In genomic region chr17:28714006-28714405, GRCm38 (mm10) we compare ENCODE assay signal across 24 mouse cellular contexts. TPM values are rescaled to one million over a fixed set of nuclear protein-coding genes. Genes with fewer than 3 reads are reported as not detected.
A peak's percentile ranks its signal among the peaks of the same experiment; 100 is the strongest.
DNase-seq lines count a peak whose midpoint lies in the region; ATAC-seq and TF ChIP-seq lines count a peak whose summit lies in the region.
"Had no signal": no experiment of that assay in that cellular context is flagged by ENCODE, and none has a peak within 500 bp of the region (broad histone marks: within the 10 kb centered on the region; RNA-seq: fewer than 3 reads in every experiment).

No protein-coding gene starts in this region.

- no peaks in the 10 kb centered on the region for H3K27me3 ChIP-seq in forebrain, embryonic 11.5 days (ENCODE audit: control insufficient read depth, insufficient read depth, low read length)
- H3K27me3 ChIP-seq: CH12.LX; heart, embryonic 13.5 days; liver, embryonic 13.5 days; midbrain, embryonic 13.5 days; neural tube, embryonic 15.5 days; stomach, embryonic 15.5 days had no signal

- no peak overlapping the region for H3K4me3 ChIP-seq in left cerebral cortex, adult 2 months
- no peak overlapping the region for H3K4me3 ChIP-seq in forebrain, embryonic 11.5 days (ENCODE audit: low read depth, low read length)
- H3K4me3 ChIP-seq: heart, embryonic 13.5 days; liver, embryonic 13.5 days; midbrain, embryonic 13.5 days; myocyte; neural tube, embryonic 15.5 days; stomach, embryonic 15.5 days had no signal

- H3K9me3 ChIP-seq in forebrain, embryonic 11.5 days (ENCODE audit: control insufficient read depth, low read length), result no peaks in the 10 kb centered on the region
- H3K9me3 ChIP-seq: heart, embryonic 13.5 days; liver, embryonic 13.5 days; midbrain, embryonic 13.5 days; neural tube, embryonic 15.5 days; stomach, embryonic 15.5 days had no signal

- no peak overlapping the region for H3K9ac ChIP-seq in forebrain, embryonic 11.5 days (ENCODE audit: low read length)
- H3K9ac ChIP-seq: forebrain, postnatal 0 days; heart, embryonic 13.5 days; hindbrain, embryonic 14.5 days; liver, embryonic 13.5 days; midbrain, embryonic 13.5 days; neural tube, embryonic 15.5 days; stomach, embryonic 15.5 days had no signal

- no peak for DNase-seq in left cerebral cortex, adult 2 months (ENCODE audit: extremely low spot score in 1 of 2, low spot score in 2 of 2)
- no peak for DNase-seq in left cerebral cortex, adult 8-10 months (ENCODE audit: low spot score in 2 of 2)
- DNase-seq in 416B (ENCODE audit: low read depth) (peak; percentile 32), ES-CJ7 (ENCODE audit: low read depth, low spot score) (peak; percentile 33)
- peak; percentile 34 for DNase-seq in induced T-regulatory cell, adult 2 months (ENCODE audit: low read depth)
- no peak for DNase-seq in kidney, postnatal 25 days
- no peak for DNase-seq in forebrain, embryonic 11.5 days (ENCODE audit: low spot score)
- DNase-seq: adrenal gland, postnatal 14 days; cerebellum, adult 11-12 months; cerebellum, postnatal 25 days; embryo, embryonic 11 days; forebrain, postnatal 0 days; kidney, adult 11 months; left cerebral cortex, postnatal 4 days; liver, embryonic 13.5 days; thymus, adult 2 months had no signal

- H3K27ac ChIP-seq in left cerebral cortex, adult 2 months, result no peak overlapping the region
- H3K27ac ChIP-seq in forebrain, embryonic 11.5 days (ENCODE audit: low read depth, low read length), result no peak overlapping the region
- H3K27ac ChIP-seq: heart, embryonic 13.5 days; hindbrain, embryonic 14.5 days; kidney, postnatal 0 days; liver, embryonic 13.5 days; midbrain, embryonic 13.5 days; neural tube, embryonic 15.5 days; stomach, embryonic 15.5 days had no signal

- no peak for ATAC-seq in forebrain, embryonic 11.5 days (replicated peaks; ENCODE audit: low FRiP score)
- ATAC-seq: forebrain, postnatal 0 days; midbrain, embryonic 13.5 days had no signal

- no peak overlapping the region for H3K4me2 ChIP-seq in forebrain, embryonic 11.5 days (ENCODE audit: low read depth, low read length, severe bottlenecking)
- H3K4me2 ChIP-seq: heart, embryonic 13.5 days; hindbrain, embryonic 14.5 days; liver, embryonic 13.5 days; midbrain, embryonic 13.5 days; neural tube, embryonic 15.5 days; stomach, embryonic 15.5 days had no signal

- intact Hi-C loops in left cerebral cortex, adult 2 months (cut with DNase I), result no loop called here

- no peaks in the 10 kb centered on the region for H3K4me1 ChIP-seq in forebrain, embryonic 11.5 days (replicated peaks; ENCODE audit: control insufficient read depth, insufficient read depth, low read length)

- H3K36me3 ChIP-seq in forebrain, embryonic 11.5 days (ENCODE audit: control insufficient read depth, insufficient read depth, low read length), result peaks cover 3% of the 10 kb centered on the region; the same call in 1 of the 2 replicates

- TF ChIP-seq CTCF in left cerebral cortex, adult 2 months (IDR thresholded peaks at IDR 0.05), result peak; percentile 37

- WGBS in forebrain, embryonic 11.5 days, result over 99% methylated on average over 3 of the region's 3 CpGs

RNA-seq across cellular contexts. Expression of gene AC170998.1, which starts 11.9 kb away (rescaled TPM):
- 1 to 10 TPM; 1.6 to 3.3 TPM for total RNA-seq in left cerebral cortex, adult 2 months (2021)
- 1 to 10 TPM; 1.3 to 4.8 (median 1.5) TPM for total RNA-seq in left cerebral cortex, adult 8-10 months (2022)
- 2.9 and 3.0 TPM in 2 replicates for polyA plus RNA-seq in forebrain, embryonic 11.5 days (2014; fragmentation: Nextera tagmentation; extraction: Ambion mirVana)
- polyA plus RNA-seq: myocyte had no signal

RNA-seq across cellular contexts. Expression of gene Mapk14, which starts 22.9 kb away (rescaled TPM):
- 10 to 100 TPM; 86.2 to 88.2 TPM for total RNA-seq in left cerebral cortex, adult 2 months (2021)
- total RNA-seq in left cerebral cortex, adult 8-10 months (2022), result 10 to 100 TPM; 70.2 to 84.1 (median 76.9) TPM
- 51.7 and 52.3 TPM in 2 replicates for polyA plus RNA-seq in forebrain, embryonic 11.5 days (2014; fragmentation: Nextera tagmentation; extraction: Ambion mirVana)

RNA-seq across cellular contexts. Expression of gene Slc26a8, which starts 24.0 kb away (rescaled TPM):
- total RNA-seq in left cerebral cortex, adult 2 months (2021), result 1 to 10 TPM; 7.4 to 7.7 TPM
- total RNA-seq in left cerebral cortex, adult 8-10 months (2022), result 1 to 10 TPM; 6.0 to 8.4 (median 6.9) TPM
- 0.49 and 1.0 TPM in 2 replicates for polyA plus RNA-seq in forebrain, embryonic 11.5 days (2014; fragmentation: Nextera tagmentation; extraction: Ambion mirVana)
- total RNA-seq: CH12.LX had no signal
- polyA plus RNA-seq: myocyte had no signal

RNA-seq across cellular contexts. Expression of gene Mapk13, which starts 55.1 kb away (rescaled TPM):
- 1 to 10 TPM; 1.6 to 1.7 TPM for total RNA-seq in left cerebral cortex, adult 2 months (2021)
- 1 to 10 TPM; 2.1 to 3.4 (median 2.7) TPM for total RNA-seq in left cerebral cortex, adult 8-10 months (2022)
- 2.3 and 2.7 TPM in 2 replicates for polyA plus RNA-seq in forebrain, embryonic 11.5 days (2014; fragmentation: Nextera tagmentation; extraction: Ambion mirVana)
- total RNA-seq: CH12.LX had no signal

Comparison
In these comparisons a context has a peak if more than half of its experiments do, and no peak if none do; other contexts are left out.
1. DNase-seq: peak in 416B (single experiment), ES-CJ7 (single experiment) and induced T-regulatory cell, adult 2 months (single experiment); none in left cerebral cortex, adult 2 months (0 of 2), left cerebral cortex, adult 8-10 months (0 of 2), kidney, postnatal 25 days (0 of 2) and forebrain, embryonic 11.5 days (single experiment).